Mouse (Mus musculus) C2C12 (cell line): Measurements from ENCODE around the gene Atp5s.

Experiments
- CEBPB ChIP-seq: IDR thresholded peaks from one replicate; pipeline ENCODE4 v1.6.1; 2011; ENCODE audit warnings: low read depth, mild to moderate bottlenecking, control low read depth, moderate library complexity
- CTCF ChIP-seq: IDR thresholded peaks from one replicate; pipeline ENCODE4 v1.5.1; 2011; ENCODE audit not compliant: control insufficient read depth, insufficient read depth, insufficient read length
- MAX ChIP-seq: IDR thresholded peaks from one replicate; pipeline ENCODE4 v1.6.1; 2011; ENCODE audit warnings: mild to moderate bottlenecking, control low read depth
- MYOG ChIP-seq: IDR thresholded peaks from one replicate; pipeline ENCODE4 v1.6.1; 2011; ENCODE audit not compliant: control insufficient read depth, insufficient read length; ENCODE audit errors: extremely low read depth
- USF1 ChIP-seq: IDR thresholded peaks from one replicate; pipeline ENCODE4 v1.6.1; 2011; ENCODE audit warnings: low read depth, mild to moderate bottlenecking, control low read depth, moderate library complexity

GRCm38 (mm10) chr12:69751864-69752341, 27.2 kb downstream of the Atp5s start:
- TF ChIP-seq MAX = no peak
- no peak for TF ChIP-seq USF1
- TF ChIP-seq CTCF = no peak
- no peak for TF ChIP-seq MYOG
- TF ChIP-seq CEBPB = no peak
